Mouse (Mus musculus) kidney, adult 9 months (tissue): ENCODE data around the gene Ube2d1.

Source experiments
- DNase-seq: peaks from one replicate; pipeline ENCODE4 v3.0.0; 2022

Ube2d1 gene

GRCm38 (mm10) chr10:71285126-71285580 lies at the start of gene Ube2d1:
Ube2d1 (minus strand) TSS chr10:71285262.
- DNase-seq: peak; percentile 82

GRCm38 (mm10) chr10:71332859-71333258 lies 47.8 kb upstream of the Ube2d1 start:
- DNase-seq: no peak

- DNase-seq: no peak
These were observed 47.3 kb upstream of the Ube2d1 start for GRCm38 (mm10) chr10:71332376-71332775.

- no peak for DNase-seq
These were observed 46.8 kb upstream of the Ube2d1 start for GRCm38 (mm10) chr10:71331908-71332307.

GRCm38 (mm10) chr10:71330070-71330469 lies 45.0 kb upstream of the Ube2d1 start:
- DNase-seq: no peak

- no peak for DNase-seq
These were observed 44.2 kb upstream of the Ube2d1 start for GRCm38 (mm10) chr10:71329295-71329694.

- DNase-seq: no peak
These were observed 43.8 kb upstream of the Ube2d1 start for GRCm38 (mm10) chr10:71328870-71329269.

- DNase-seq: peak; percentile 68
These were observed 43.3 kb upstream of the Ube2d1 start for GRCm38 (mm10) chr10:71328382-71328781.

- DNase-seq: no peak
These were observed 42.3 kb upstream of the Ube2d1 start for GRCm38 (mm10) chr10:71327386-71327785.

GRCm38 (mm10) chr10:71326789-71327188 lies 41.7 kb upstream of the Ube2d1 start:
- DNase-seq: peak; percentile 83

GRCm38 (mm10) chr10:71326123-71326522 lies 41.1 kb upstream of the Ube2d1 start:
- peak; percentile 44 for DNase-seq

GRCm38 (mm10) chr10:71323669-71324068 lies 38.6 kb upstream of the Ube2d1 start:
- DNase-seq: no peak

GRCm38 (mm10) chr10:71316497-71316896 lies 31.4 kb upstream of the Ube2d1 start:
- DNase-seq: no peak

GRCm38 (mm10) chr10:71316056-71316455 lies 31.0 kb upstream of the Ube2d1 start:
- DNase-seq: no peak

GRCm38 (mm10) chr10:71314596-71314995 lies 29.5 kb upstream of the Ube2d1 start:
- DNase-seq: no peak

GRCm38 (mm10) chr10:71310288-71310687 lies 25.2 kb upstream of the Ube2d1 start:
- no peak for DNase-seq

- DNase-seq: no peak
These were observed 23.1 kb upstream of the Ube2d1 start for GRCm38 (mm10) chr10:71308199-71308598.

GRCm38 (mm10) chr10:71306759-71307158 lies 21.7 kb upstream of the Ube2d1 start:
- DNase-seq: no peak

- DNase-seq: peak; percentile 68
These were observed 21.1 kb upstream of the Ube2d1 start for GRCm38 (mm10) chr10:71306190-71306589.

GRCm38 (mm10) chr10:71302490-71302889 lies 17.4 kb upstream of the Ube2d1 start:
- peak; percentile 61 for DNase-seq

GRCm38 (mm10) chr10:71300161-71300560 lies 15.1 kb upstream of the Ube2d1 start:
- DNase-seq: no peak

- no peak for DNase-seq
These were observed 8.2 kb upstream of the Ube2d1 start for GRCm38 (mm10) chr10:71293245-71293644.

GRCm38 (mm10) chr10:71292254-71292653 lies 7.2 kb upstream of the Ube2d1 start:
- no peak for DNase-seq

GRCm38 (mm10) chr10:71291801-71292200 lies 6.7 kb upstream of the Ube2d1 start:
- DNase-seq: no peak

GRCm38 (mm10) chr10:71291179-71291661 lies 6.2 kb upstream of the Ube2d1 start:
- DNase-seq: peak; percentile 78
